Mouse (Mus musculus): Measurements from ENCODE around the gene Cyp2w1. TPM values are rescaled to one million over a fixed set of nuclear protein-coding genes. Genes with fewer than 3 reads are reported as not detected.
"Not testable (repeated sequence)": the region's sequence is repeated elsewhere in the genome, so short reads cannot be mapped to it uniquely, and the experiment has no call there.

Cyp2w1 gene
- polyA plus RNA-seq, 1 experiment from 2014 or later = not detected

DNA sequence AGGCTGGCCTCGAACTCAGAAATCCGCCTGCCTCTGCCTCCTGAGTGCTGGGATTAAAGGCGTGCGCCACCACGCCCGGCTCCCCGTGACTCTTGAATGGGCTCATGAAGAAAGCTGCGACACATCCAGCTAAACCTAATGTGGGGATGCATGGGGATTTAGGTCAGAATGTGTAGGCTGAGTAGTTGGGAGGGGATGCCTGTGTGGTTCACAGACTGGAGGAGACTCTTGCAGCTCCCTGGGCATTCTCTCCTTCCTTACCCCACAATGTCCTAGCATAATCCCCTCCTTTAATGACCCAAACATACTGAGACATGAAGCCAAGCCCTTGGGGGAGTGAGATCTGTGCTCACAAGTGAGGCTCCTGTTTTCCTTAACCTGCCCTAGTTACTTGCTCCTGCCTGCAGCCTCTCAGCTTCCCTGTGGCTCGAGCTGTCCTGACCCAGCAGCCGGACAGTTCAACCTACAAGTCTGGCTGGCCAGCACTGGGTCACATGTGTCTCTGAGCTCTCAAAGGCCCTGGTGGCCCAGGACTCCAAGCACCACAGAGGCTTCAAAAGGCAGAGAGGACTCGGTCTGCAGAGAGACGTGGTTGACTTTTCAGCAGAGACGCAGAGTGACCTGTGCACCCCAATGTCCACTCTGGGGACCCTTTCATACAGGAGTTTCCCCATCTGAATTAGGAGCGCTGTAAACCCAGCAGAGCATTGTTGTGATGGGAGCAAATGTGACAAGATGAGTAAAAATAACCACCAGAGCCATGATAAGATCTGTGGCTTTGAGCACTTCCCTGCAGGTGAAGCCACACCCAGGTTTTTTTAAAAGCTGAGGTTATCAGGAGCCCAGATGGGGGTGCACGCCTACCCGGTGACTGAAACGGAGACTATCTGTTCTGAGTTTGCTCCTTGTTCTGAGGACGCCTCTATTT is 29.4 kb downstream of the Cyp2w1 start:
- DNase-seq (ENCODE audit: low spot score) = peak; percentile 91

DNA sequence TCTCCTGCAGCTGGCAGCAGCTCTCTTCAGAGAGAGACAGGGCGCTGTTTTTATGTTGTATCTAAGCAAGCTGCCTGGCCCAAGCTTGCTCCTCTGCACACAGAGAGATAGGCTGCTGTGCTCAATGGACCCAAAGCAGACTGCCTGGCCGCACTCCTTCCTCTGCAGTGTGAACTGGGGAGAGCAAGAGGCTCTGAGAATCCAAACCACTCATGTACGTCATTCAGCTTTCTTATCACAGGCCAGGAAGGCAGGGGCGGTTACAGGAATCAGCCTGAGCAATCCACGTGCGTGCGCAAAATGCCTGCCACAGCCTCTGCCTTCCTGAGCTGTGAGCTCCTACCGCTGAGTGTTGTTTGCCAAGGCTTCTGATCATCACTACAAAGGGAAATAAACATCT is 30.3 kb downstream of the Cyp2w1 start:
- peak; percentile 81 for DNase-seq (ENCODE audit: low spot score)

DNA sequence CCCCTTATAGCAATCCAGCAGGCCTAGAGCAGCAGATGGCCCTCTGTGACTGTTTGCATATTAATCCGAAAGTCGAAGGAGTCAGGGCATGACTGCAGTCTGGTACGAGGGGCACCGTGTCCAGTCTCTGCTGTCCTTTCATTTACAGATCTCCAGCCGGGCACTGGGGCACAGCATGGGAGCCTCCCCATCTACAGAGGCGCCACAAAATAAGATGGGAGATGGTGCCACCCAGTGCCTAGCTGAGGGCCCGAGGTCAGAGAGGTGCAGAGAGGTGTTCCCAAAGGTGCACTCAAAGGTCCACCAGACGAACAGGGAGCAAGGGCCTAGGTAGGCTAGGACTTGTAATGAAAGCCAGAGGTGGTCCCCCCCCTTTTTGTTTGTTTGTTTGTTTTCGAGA is 30.8 kb downstream of the Cyp2w1 start:
- no peak for DNase-seq (ENCODE audit: low spot score)

DNA sequence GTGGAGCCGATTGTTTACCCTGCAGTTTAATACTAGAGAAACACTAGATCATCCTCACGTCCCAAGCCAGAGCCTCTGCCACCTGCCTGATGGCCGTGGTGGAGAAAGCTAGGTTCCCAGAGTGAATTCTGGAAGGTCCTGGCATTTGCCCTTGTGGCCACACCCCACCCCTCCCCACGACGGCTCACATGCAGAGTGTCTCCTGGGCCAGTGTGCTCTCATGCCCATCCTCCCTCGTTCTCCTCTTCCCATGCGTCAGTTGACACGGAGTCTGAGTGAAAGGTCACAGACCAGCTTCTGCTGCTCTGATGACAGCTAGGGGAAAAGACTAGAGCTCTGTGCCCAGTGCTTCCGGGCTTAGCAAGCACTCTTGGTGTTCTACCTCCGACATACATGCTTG is 32.1 kb downstream of the Cyp2w1 start:
- DNase-seq (ENCODE audit: low spot score) = no peak

DNA sequence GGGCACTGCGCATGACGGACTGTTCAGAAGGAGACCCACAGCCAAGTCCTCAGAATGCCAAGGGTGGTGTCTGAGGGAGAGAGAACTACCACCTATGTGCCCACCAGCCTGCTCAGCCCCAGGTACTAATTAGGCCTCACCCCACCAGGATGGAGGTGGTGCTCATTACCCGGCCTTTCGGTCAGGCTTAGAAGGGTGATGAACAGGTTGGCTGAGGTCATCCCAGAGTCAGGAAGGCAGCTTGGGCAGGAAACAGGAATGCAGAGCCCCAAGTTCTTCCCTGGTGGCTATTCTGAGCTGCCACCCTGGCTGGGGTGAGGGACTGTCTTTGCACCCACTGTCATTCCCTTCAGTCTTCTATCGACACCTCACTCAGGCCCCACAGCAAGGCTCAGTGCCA is 33.6 kb downstream of the Cyp2w1 start:
- DNase-seq (ENCODE audit: low spot score) = no peak

DNA sequence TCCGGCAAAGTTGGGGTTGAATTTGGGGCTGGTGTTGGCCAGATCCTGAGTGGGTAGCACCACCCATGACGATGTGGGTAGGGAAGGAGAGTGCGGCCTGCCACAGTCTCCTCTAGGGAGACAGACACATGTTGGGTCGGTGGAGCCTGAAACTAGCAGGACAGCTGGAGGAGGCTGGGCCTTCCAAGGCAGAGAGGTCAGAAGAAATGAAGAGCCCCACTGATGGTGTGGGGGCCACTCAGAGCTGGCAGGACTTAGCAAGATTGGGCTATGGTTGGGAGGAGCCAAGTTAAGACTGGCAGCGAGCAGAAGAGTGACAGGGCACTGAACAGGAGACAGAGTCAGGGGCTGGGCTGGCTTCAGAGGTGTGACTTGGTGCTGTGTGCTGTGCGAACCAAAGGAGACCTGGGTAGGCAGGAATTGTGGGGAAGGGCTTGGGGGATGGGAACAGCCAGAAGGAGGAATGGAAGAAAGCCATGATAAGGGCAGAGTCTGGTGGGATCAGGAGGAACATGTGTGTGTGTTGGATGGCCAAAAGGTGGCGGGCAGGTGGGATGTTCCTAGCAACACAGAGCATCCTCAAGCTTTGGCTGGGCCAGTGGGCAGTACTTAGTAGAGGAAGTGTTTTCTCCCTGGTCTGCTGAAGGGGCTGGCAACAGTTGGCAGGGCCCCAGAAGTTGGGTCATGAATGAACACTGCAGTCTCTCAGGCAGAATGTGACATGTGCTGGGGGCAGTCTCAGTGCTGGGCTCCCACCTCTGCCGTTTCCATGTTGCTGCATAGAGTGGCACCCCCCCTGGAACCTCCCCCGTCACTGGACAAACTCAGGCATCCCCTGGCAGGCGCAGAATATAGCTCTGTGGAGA is 35.1 kb downstream of the Cyp2w1 start:
- no peak for DNase-seq (ENCODE audit: low spot score)

DNA sequence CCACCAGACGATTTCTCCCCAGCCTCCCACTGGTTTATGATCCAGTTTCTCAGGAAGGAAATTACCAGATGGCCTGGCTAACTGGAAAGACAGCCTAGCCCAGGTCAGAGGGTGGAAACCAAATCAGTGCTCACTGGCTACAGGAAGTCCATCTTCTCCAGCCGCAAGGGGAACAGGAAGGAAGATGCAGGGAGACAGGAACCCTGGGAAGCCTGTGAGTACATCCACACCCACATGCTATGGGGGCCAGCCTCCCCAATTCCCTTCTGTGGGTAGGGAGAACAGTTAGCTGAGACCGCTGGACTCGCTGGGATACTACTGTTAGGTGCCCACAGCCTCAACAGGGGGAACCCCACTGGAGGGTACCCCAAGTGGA is 35.8 kb downstream of the Cyp2w1 start:
- no peak for DNase-seq (ENCODE audit: low spot score)

DNA sequence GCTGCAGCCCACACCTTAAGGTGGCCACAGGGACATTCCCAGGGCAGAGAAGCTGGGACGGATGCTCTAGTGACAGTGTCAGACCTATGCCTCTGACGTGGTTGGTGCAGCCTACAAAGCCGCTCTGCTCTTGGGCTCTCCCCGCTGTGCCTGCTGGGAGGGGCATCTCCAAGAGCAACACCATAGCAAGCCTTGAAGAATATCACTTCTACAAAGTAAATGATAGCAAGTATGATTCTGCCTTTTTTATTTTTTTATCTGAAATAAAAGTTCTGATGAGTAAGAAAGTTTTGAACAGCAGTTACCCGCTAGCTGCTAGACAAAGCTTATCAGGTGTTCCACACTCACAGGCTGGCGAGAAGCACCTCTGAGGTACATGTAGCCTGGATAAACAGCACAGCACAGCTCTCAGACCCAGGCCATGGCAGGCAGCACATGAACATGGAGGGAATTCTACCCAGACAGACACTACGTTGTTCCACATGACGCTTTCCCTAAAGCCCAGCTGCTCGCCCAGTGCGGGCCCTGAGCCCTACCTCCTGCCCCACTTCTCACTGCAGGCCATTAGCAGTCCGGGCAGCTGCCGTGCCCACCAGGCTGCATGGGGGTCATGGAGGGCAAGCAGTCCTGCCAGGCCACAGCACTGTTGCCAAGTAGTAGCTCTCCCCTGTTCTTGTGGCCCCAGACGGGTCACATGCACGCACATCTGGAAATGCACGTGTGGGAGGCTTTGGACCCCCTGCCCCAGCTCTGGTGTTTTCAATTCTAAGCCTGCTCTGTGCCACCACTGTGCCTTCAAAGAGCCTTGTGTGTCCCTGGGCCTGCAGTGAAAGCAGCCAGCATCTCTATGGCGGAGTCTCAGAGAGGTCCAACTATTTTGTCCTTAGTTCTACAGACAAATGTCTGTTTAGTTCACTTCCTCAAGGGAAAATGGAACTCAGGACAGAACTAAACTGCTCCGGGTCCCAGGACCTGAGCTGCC is 36.6 kb downstream of the Cyp2w1 start:
- no peak for DNase-seq (ENCODE audit: low spot score)

DNA sequence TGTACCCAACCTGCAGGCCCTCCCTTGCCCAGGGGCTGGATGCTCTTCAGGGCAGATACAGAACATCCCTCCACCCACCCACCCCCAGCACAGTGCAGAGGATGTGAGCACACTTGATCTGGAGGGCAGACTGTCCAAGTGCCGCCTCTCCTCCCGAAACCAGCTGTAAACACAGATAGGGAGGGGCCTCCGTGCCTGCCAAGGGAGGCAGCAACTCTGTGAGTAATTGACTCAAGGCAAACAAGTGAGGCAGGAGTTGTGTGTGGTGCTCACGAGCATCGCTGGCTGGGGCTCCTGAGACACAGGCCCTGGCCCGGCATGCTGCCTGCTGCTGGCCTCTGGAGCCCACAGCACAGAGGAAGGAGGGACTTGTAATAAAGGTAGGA is 37.3 kb downstream of the Cyp2w1 start:
- DNase-seq (ENCODE audit: low spot score) = no peak

DNA sequence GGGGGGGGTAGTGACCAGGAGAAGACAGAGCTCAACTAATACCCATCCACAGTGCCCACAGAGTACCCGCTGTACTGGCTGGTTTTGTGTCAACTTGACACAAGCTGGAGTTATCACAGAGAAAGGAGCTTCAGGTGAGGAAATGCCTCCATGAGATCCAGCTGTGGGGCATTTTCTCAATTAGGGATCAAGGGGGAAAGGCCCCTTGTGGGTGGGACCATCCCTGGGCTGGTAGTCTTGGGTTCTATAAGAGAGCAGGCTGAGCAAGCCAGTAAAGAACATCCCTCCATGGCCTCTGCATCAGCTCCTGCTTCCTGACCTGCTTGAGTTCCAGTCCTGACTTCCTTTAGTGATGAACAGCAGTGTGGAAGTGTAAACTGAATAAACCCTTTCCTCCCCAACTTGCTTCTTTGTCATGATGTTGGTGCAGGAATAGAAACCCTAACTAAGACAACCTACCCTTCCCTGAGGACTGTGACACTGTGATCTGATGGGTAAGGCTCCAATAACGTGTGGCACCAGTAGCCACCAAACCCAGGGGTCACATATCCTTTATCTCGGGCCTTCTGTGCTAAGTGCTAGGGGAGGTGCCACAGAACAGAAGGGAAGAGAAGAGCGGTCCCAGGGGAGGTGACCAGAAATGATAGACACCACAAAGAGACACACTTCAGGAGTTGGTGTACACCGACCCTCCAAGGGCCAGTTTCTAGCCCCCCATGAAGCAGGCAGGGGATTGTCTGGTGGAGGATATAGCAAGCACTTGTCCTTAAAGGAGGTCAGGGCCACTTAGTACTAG is 38.1 kb downstream of the Cyp2w1 start:
- not testable (repeated sequence) for DNase-seq (ENCODE audit: low spot score)

DNA sequence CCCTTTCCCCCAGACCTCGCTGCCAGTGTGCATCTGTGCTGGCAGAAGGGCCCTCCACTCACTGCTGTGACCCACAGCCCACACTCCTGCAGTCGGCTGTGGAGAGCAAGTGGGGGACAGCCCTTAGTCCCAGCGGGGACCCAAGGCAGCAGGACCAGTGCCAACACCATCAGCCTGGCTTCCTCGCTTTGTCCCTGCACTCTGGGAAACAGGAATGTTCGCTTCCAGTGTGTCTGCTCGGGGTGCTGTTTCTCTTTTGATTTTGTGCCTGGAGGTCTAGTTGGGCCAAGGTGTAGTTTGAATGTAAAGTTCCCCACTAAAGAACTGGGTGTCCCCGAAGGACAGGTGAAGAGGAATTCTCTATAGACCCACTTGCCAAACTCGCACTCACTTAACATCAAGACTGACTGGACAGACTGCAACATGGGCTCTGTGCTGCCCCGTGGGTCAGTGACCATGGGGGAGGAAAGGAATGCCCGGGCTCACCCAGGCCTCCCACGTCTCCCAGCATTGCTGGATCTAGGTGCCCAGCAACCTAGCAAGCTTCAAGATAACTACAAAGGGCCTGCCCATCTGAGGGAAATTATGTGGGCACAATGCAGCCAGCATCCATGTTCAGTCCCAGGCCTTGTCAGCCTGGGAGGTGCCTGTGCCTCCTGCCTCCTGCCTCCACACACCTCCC is 39.0 kb downstream of the Cyp2w1 start:
- no peak for DNase-seq (ENCODE audit: low spot score)

DNA sequence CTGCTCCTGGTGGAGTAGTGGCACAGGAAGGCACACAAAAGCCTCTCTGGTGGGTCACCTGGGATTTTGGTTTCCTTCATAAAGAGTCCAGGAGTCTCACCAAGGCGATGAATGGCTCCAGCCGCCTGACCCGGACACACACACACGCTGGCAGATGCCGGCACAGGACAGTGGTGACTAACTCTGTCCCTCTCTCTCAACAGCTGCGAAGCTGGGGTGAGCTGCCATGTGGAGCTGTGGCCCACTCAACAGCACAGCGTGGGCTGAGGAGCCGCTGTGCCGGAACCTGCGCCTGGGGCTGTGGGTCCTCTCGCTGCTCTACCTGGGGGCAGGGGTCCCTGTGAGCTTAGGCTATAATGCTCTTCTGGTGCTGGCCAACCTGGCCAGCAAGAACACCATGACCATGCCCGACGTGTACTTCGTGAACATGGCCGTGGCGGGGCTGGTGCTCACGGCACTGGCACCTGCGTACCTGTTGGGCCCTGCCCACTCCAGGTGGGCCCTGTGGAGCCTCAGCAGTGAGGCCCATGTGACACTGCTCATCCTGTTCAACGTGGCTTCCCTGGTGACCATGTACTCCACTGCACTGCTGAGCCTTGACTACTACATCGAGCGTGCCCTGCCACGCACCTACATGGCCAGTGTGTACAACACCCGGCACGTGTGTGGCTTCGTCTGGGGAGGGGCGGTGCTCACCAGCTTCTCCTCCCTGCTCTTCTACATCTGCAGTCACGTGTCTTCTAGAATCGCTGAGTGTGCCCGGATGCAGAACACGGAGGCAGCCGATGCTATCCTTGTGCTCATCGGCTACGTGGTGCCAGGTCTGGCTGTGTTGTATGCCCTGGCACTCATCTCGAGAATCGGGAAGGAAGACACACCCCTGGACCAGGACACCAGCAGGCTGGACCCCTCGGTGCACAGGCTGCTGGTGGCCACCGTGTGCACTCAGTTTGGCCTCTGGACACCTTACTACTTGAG is 40.1 kb downstream of the Cyp2w1 start:
- DNase-seq (ENCODE audit: low spot score) = no peak

DNA sequence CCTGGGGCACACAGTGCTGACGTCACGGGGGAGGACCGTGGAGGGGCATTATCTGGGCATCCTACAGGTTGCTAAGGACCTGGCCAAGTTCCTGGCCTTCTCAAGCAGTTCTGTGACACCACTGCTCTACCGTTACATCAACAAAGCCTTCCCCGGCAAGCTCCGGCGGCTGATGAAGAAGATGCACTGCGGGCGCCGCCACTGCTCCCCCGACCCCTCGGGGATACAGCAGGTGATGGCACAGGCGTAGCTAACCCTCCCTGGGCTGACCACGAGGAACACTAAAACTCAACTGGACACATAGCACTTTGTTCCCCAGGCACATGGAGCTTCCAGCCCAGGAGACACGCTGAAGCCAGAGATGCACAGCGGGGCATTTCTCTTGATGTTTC is 40.8 kb downstream of the Cyp2w1 start:
- DNase-seq (ENCODE audit: low spot score) = no peak

DNA sequence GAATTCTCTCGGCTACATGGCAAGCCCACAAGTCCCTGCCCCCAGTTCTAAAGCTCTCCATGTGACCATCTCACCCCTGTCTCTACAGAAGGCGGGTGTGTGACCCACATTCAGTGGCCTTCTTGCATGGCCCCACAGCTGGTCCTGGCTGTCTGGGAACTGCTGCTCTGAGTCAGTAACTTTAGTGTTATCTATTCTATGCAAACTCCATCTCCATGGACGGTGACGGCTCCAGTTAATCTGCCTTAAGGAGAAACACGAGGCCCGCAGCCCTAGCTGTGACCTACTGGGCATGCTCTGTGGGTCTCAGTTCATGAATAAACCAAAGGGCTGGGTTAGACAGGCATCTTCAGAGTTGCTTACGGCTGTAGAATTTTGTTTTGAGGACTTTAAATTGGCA is 42.0 kb downstream of the Cyp2w1 start:
- no peak for DNase-seq (ENCODE audit: low spot score)

DNA sequence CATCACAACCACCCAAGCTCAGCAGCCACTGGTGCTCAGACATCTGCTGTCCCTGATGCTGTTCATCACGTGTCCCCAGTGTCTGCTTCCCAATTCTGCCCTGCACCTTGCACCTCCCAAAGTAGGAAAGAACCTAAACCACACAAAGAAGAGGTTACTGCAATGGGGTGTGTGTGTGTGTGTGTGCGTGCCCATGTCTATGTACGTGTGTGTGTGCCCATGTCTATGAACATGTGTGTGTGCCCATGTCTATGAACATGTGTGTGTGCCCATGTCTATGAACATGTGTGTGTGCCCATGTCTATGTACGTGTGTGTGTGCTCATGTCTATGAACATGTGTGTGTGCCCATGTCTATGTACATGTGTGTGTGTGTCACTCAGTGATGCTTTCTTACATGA is 43.1 kb downstream of the Cyp2w1 start:
- DNase-seq (ENCODE audit: low spot score) = no peak

DNA sequence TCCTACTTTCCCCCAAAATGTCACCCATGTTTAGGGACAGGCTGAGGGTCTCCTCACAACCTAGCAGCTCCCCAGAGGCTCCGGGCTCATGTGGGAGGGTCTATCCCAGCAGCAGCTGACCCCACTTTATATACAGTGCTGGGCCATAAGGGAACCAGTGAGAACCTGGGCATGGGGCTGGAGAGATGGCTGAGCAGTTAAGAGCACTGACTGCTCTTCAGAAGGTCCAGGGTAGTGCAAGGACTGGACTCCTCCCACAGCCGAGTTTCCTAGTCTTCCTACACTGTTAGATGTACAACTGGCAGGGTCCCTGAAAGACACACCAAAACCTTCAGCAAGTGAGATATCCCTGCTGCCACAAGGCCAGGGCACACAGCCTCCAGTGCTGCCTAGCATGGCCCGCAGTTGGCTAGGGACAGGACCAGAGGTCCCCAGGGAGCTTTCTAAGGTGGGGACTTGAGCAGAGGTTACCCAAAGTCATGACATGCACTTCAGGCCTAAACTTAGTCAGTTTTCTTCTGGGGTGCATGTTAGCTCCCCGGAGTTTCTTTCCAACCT is 45.0 kb downstream of the Cyp2w1 start:
- no peak for DNase-seq (ENCODE audit: low spot score)

DNA sequence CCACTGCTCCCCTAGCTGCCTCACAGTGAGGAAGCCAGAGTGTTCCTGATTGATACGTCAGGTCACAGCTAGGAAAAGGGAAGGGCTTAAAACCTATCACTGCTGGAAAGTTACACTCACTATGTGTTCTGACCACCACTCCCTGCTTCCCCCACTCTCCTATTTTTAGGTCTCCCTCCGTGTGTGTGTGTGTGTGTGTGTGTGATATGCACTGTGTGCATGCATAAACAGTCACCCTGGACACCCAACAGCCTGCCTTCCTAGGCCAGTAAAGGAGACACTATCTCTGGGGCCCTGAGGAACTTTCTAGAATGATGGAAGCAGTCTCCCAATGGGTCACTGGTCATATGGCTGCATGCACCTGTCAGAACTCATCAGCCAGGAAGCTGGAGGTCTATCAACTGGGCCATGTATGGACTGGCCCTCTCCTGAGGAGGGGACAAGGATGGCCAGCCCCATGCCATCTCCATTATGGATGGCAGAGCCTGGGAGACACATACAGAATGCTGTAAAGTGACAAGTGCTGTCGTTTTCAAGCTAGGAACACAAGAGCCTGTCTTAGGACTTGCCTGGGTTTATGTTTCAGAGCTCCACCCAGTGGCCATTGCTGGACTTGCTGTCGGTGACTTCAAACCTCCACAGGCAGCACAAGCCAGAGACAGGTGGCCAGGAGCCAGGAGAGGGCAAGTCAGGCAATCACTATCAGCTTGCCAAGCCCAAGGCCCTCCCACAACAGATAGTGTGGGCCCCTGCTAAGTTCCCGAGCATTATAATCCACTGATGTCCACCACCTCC is 45.7 kb downstream of the Cyp2w1 start:
- DNase-seq (ENCODE audit: low spot score) = peak; percentile 92

All from thymus, postnatal 0 days (tissue).